Mouse (Mus musculus) left cerebral cortex, adult 11 months (tissue): Measurements from ENCODE around the gene Rasl11a.

Source experiments
- DNase-seq: peaks from one replicate; pipeline ENCODE4 v3.0.0; 2022; ENCODE audit warnings: low spot score

The Rasl11a gene

DNA sequence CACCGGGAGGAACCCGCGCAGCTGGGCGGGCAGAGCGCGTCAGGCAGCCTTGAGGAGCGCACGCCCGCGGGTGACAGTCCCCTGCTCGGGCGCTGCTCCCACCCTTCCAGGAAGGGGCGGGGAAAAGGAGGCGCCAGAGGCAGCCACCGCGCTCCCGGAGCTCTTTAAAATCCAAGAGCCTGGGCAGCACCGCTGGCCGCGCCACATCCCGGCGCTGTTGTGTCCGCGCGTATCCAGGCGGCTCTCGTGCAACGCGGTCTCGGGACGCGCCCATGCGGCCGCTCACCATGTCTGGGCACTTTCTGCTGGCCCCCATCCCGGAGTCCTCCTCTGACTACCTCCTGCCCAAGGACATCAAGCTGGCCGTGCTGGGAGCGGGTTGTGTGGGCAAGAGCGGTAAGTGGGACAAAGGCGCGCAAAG is at the start of gene Rasl11a:
TSS of gene Rasl11a (plus strand) at position 127 of the 421 bp plus-strand sequence.
- DNase-seq: peak; percentile 47

DNA sequence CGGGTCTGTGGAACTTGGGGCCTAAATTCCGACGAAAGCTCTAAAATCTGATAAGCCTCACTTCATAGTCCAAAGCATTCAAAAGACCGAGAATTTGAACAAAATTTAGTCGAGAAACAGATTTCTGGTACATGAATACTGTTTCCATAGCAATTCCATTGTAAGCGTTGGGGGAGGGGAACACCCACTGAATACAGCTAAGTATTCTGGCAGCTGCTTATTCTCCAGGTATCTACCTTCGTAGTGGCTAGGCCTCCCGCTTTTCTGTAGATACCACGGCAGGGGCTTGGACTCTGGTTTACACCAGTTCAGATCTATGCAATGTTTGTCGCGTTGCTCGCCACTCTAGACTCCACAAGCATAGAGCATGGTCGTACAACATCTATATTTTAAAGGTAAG is 49.1 kb upstream of the Rasl11a start:
- DNase-seq: no peak

DNA sequence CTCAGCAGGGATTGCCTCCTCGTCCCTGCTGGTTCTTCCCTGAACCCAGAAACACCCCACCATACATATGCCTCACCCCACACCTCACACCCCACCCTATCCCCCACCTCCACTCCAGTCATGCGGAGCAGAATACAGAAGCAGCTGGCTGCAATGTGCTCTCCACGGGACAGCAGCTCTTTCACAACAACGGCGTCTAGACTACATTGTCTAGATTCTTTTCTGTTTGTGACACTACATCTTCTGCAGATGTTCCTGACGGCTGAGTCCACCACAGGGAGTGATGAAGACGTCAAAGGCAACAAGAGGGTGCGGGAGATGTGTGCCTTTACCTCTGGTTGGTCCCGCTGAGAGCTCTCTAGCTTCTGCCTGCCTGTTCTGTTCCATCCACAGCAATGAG is 46.8 kb upstream of the Rasl11a start:
- DNase-seq: no peak

DNA sequence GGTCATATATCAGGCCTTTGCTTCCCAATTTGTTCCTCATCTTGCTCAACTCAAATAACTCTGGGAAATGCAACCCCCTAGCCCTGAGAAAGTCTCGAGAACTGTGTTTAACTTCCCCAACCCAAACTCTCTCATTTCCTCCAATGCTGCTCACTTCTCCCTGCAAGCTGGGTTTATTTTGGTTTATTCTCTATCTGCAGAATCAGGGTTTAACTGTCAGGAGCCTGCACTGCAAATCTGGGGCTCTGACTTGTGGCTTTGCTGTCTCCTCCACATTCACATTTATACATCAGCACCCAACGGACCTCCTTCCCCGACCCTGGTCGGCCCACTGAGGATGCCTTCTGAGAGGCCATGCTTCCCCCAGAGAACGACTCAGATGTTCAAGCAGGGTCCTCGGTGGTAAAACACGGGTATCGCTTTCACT is 38.9 kb upstream of the Rasl11a start:
- DNase-seq: no peak

DNA sequence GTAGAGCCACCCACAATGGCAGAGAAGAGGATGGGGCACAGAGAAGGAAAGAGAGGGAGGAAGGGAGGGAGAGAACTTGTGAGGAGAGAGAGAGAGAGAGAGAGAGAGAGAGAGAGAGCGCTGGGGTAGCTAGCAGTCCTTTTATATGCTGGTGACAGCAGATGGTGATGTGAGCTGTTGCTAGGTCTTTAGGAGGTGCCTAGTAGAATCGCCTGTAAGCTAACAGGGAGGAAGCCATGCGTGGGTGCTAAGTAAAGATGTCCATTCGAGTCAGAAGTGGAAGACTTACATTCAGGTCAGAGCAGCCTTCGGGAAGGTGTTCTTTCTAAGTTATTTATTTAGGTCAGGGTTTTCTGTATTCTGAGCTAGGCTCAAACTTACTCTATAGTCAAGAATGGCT is 34.9 kb upstream of the Rasl11a start:
- DNase-seq: no peak

DNA sequence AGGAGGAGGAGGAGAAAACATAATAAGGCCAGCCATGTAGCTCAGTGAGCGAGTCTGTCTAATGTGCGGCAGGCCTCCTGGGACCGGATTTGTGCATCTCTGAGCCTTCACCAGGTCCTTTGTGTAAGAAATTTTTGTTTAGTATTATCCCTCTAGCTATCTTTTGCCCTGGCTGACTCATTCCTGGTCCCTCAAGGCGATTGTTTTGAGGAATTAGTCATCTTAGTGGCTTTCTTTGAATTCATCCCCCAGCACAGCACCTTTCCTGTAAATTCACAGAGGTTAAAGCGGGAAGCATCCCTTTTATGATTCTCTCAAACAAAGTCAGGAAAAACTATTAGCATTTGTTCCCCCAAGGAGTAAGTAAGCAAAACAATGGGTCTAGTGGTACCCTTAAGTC is 32.0 kb upstream of the Rasl11a start:
- no peak for DNase-seq

DNA sequence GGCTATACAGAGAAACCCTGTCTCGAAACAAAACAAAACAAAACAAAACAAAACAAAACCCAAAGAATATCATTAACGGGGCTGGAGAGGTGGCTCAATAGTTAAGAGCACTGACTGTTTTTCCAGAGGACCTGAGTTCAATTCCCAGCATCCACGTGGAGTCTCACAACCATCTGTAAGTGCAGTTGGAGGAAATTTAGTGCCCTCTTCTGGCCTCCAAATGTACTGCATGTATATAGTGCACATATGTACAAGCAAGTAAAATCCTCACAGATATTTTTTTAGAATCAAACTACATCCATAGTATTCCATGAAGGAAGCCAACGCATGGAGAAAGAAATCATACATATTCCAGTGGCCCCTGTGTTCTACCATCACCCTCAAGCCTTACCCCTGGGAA is 31.4 kb upstream of the Rasl11a start:
- DNase-seq: no peak

DNA sequence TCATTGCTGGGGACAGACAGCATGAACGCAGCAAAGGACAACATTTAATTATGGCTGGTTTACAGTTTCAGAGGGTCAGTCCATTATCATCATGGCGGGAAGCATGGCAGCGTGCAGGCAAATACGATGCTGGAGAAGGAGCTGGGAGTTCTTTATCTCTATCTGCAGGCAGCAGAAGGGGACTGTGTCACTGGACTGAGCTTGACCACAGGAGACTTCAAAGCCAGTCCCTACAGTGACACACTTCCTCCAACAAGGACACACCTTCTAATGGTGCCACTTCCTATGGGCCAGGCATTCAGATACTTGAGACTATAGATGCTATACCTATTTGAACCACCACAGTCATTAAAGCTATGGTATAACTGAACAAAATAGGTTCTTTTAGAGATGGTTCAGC is 29.5 kb upstream of the Rasl11a start:
- DNase-seq: no peak

DNA sequence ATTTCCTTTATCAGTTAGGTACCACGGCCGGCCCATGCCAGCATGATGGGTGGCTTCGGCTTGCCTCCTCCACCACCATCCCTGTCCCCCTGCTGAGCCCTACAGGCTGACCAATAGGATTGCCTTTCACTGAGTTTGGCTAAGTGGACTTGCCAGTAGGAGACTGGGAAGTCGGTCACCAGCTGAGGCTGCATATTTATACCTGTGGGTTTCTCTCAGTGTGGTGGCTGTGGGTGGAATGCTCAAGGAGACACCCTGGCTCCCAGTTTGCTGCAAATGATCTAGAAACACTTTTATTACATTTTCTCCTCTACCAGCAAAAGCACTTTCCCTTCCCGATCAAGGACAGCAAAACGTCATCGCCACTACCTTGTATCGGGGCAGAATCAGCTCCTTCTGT is 27.3 kb upstream of the Rasl11a start:
- DNase-seq: no peak

DNA sequence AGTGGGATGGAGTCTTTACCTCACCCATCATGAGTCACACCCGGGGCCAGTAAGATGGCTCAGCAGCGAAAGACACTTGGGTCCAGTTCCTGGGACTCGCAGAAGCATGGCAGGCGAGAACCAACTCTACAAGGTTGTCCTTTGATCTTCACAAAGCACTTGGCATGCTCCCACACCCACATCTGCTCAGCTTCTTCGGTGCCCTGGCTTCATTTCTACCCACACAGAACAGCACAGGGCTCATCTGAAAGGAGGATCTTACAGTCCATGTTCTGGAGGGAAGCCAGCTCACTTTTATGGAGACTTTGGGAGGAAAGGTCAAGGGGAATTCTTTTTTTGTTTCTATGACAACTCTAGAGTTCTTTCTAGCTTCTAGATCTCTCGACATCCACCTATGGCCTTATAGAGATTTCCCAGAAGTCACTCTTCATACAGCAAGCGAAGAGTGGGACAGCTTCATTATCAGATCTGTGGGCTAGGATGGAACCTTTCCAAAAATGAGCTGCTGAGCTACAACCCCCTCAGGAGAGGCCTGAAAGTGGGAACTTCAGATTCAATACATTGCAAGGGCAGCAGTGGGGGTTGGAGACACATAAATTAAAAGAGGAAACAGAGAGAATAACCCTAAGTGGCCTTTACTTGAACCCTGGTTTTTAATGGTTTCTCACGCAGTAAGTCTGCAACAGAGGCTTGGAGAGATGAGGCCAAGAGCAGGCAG is 25.8 kb upstream of the Rasl11a start:
- no peak for DNase-seq

DNA sequence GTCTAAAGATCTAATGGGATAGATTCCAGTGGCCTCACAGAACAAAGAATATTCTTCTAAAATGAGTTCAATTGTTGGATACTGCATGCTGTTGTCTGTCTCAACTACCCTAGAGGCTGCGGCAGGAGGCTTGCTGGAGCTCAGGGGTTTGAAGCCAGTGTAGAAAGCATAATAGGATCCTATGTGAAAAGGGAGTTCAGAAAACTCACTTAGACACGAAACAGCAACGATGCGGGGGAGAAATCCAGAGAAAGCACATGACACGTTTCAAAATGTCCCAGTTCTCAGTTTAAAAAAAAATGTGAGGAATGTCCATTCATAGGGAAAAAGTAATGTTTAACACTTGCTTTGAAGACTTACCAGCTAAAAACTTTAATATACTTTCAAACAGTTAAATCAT is 21.9 kb upstream of the Rasl11a start:
- DNase-seq: no peak

DNA sequence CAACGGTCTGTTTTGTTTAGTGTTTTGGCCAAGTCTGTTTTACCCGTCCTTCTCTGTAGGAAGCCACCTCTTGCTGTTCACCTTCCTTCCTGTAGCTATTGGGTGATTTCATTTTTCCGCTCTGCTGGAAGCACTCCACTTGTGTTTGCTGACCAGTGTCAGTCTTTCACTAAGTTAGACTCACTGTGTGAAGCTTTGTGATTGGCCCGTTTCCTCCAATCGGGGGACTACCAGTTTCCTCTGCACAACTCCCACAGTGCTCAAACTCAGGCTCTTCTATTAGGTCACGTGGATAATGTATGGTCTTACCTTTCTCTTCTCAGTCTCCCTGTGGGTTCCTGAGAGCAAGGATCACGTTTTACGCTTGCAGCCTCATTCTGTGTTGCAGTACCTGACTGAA is 15.3 kb upstream of the Rasl11a start:
- no peak for DNase-seq

DNA sequence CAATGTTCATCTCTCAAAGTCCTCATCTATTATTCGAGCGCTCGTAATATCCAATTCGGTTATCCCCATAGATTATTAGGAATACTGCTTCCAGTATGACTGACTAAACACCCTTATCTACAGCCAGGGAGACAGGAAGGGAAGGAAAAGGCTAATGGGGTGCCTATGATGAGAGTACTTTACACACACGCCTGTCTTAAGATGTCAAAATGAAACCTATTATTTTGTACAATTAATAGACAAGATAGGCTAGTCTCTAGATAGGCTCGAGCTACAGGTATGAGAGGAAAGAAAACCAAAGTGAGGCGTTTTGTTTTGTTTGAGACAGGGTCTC is 12.5 kb upstream of the Rasl11a start:
- DNase-seq: no peak

DNA sequence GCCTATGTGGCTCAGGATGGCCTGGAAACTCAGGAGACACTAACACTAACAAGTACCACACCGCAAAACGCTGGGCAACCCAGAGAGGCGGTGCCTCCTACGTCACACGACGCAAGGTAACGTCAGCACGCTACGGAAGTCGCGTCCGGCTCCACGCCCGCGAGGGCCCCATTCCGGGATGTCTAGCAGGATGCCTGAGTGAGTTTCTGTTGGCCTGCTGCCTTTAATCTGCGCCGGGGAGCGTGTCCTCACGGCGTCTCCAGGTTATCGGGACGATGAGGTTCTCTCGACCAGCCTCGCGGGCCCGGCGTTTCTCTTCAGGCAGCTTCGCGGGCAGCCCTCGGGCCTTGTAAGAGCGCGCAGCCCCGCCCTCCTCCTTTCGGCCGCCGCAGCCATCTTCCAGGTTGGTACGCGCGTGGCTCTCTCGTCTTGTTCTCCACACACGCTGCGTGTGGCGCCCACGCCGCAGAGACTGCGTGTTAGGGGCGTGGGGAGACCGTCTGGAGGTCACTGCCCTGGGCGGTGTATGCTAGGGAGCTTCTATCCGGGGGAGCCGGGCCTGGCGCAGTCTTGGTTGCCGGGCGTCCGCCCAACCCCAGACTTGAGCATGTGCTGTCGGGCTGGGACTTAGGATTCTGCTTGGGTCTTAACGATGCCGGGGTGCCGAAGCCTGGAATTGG is 12.0 kb upstream of the Rasl11a start, which contains the start of gene Rpl21:
TSS of gene Rpl21 (plus strand) at position 122 of the 680 bp plus-strand sequence.
- DNase-seq: peak; percentile 93

DNA sequence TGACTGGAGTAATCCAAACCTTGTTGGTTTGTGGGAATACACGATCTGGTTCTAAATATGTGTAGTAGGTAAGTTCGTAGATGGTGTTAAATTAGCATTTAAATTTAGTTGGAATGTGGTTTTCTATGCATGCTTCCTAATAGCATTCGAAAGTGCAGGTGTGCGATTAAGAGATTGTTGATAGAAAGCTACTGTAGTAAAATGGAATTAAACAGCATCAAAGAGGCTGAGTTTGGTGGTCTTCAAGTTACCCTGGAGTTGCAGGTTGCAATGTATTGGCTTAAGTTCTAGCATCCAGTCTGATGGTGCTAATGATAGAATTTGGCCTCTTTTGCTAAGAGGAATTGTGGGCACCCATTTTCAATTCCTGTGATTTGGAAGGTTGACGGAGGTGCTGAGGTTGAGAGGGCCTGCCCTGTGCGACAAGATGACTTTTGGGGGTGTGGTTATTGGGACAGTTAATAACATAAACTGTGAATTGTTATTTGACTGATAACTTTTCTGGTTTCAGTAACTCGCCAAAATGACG is 11.1 kb upstream of the Rasl11a start:
- no peak for DNase-seq

DNA sequence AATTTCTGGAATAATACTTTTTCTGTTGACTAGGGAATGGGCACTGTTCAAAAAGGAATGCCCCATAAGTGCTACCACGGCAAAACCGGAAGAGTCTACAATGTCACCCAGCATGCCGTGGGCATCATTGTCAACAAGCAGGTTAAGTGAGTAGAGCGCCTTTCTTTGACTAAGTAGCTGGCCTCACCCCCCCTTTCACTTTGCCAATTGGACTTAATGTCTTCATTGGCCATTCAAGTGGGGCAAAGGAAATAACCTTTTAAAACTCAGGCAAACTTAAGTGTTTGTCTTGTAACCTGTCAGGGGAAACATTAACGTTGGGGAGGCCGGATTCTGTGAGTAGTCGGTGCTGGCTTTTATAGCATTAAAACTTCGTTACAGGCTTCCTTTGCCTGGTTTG is 9.9 kb upstream of the Rasl11a start:
- DNase-seq: no peak

DNA sequence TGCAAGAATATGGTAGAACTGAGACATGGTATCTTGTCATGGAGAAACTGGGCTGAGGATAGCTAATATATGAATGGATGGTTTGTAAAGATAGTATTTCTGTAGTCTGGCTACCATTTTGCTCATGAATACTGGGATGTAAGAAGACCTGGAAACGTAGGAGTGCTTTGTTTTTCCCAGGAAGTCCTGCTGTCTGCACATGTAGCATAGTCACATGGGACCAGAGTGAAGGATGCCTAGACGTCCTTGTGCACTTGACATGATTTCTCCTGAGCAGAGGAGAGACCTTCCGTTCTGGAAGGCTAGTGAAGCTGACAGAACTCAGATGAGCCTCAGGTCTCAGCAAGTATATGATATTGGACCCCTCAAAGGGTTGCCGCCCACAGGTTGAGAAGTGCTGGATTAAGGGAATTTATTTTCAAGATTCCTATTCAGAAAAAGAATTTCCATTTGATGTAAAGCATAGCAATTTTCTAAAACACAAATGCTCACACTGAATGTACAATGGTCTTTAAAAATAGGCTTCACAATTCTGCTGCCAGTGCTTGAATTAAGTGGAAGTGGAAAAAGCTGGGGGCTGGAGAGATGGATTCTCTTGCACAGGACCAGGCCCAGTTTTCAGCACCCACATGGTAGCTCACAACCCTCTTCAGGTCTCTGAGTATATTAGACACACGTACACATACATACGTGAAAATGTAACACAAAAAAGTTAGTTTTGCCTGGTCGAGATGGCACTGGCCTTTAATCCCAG is 6.7 kb upstream of the Rasl11a start:
- DNase-seq: no peak

DNA sequence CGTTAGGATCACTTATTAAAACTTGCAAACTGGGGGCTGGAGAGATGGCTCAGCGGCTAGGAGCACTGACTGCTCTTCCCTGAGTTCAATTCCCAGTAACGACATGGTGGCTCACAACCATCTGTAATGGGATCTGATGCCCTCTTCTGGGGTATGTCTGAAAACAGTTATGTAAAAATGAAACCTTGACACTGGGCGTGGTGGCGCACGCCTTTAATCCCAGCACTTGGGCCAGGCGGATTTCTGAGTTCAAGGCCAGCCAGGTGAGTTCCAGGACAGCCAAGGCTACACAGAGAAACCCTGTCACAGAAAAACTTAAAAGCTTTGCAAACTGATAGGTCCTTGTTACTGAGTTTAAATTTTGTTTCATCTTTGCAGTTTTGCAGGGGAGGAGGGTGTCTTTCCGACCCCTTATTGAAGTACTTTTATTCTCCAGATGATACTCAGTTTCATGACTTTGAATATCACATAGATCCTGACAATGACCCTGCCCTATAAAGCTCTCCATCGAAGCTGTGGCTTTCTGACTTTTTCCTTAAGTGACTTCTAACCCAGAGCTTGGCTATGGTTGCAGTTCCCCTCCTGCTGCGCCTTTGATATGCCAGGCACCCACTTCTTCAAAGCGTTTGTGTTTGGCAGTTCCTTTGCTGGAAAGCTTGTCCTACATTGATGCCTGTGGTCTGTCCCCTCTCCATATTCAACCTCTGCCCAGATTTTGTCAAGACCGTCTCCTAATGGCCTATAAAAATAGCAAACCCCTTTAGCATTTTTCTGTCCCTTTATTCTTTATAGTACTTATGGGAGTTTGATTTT is 5.8 kb upstream of the Rasl11a start:
- DNase-seq: no peak

DNA sequence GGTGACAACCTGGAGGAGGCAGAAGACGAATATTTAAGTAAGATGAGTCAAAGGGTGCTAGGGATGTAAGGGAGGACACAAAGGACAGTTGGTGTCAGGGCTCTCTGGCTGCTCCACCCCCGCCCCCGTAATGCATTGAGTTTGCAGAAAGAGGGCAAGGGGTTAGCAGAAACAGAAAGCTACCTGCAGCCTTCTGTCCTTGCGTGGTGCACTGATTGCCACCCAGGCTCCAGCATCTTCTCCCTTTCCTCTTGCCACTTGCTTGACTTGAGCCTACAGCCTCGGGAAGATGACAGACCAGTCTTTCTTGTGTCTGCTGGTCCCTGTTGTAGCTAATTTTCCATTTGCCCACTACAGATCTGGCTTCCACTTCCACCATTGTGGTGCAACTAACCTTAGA is 5.1 kb upstream of the Rasl11a start:
- DNase-seq: no peak

DNA sequence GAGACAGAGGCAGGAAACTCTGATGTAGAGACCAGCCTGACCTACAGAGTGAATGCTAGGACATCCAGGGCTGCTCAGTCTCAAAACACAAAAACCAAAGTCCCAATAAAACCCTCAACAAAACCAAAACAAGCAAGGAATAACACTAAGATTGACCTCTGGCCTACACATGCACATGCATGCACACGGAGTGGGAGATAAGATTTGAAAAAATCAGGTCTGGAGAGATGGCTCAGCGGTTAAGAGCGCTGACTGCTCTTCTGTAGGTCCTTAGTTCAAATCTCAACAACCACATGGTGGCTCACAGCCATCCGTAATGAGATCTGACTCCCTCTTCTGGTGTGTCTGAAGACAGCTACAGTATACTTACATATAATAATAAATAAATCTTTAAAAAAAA is 4.4 kb upstream of the Rasl11a start:
- DNase-seq: no peak

DNA sequence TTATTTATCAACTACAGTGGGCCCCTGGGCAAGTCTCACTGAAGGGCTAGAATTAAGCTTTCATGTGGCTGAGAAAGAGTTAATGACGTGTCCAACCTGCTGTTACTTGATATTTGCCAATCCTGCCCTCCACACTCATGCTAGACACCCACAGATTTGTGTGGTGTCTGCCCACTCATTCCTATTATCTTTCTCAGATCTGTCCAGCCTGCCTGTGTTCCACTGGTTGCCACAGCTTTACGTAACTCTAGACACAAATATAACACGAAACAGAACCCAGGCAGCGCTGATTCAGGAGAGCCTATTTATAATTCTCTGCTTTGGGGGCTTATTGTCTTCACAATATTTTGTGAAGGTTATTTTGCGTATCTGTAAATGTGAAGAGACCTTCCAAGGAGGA is 3.6 kb upstream of the Rasl11a start:
- no peak for DNase-seq

DNA sequence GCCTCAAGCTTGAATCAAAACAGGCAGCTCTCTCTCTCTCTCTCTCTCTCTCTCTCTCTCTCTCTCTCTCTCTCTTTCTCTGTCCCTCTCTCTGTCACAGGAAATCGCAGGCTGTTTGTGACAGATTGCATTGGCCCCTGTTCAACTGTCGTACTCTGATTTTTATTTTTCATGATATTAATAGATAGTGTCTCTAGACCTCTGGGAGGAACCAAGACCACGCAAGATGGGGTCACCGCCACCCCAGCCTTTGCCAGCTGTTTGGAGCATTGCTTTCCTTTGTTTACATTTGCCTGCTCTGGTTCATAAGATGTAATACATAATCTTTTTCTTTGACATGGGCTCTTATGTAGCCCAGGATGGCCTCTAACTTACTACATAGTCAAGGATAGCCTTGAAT is 2.9 kb upstream of the Rasl11a start:
- no peak for DNase-seq
